Mouse (Mus musculus): ENCODE results near the gene Slc31a2.

DNA sequence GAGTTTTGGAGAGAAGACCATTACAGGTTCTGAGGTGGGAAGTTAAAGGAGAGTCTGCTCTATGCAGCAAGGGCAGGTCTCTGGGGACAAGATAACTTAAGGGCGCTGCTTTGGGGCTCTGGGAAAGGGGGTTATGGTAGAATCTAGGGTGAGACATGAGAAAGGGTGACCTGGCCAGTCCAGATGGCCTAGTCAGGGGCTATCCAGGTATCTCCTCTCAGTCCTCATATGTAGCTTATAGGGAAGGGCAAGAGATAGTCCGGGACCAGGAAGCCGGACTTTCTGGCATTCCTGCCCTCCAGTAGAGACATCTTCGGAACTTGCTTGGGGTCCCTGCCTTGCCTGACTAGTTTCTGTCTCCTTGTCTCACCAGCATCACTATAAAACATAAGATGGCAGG lies 10.6 kb upstream of the Slc31a2 start:
- TF ChIP-seq CTCF (IDR thresholded peaks at IDR 0.05; ENCODE audit: borderline replicate concordance, extremely low read depth, insufficient read depth, insufficient read length), result no peak
- TF ChIP-seq POLR2A (IDR thresholded peaks at IDR 0.05; ENCODE audit: borderline replicate concordance, extremely low read depth, insufficient read depth, insufficient read length, poor library complexity, severe bottlenecking), result no peak
